Mouse (Mus musculus) A20 (cell line): ENCODE measurements around the gene Cct6b.

Experiments
- DNase-seq: peaks from one replicate; pipeline ENCODE4 v3.0.0-alpha.2; 2011; ENCODE audit warnings: low read depth, low spot score

Cct6b gene

DNA sequence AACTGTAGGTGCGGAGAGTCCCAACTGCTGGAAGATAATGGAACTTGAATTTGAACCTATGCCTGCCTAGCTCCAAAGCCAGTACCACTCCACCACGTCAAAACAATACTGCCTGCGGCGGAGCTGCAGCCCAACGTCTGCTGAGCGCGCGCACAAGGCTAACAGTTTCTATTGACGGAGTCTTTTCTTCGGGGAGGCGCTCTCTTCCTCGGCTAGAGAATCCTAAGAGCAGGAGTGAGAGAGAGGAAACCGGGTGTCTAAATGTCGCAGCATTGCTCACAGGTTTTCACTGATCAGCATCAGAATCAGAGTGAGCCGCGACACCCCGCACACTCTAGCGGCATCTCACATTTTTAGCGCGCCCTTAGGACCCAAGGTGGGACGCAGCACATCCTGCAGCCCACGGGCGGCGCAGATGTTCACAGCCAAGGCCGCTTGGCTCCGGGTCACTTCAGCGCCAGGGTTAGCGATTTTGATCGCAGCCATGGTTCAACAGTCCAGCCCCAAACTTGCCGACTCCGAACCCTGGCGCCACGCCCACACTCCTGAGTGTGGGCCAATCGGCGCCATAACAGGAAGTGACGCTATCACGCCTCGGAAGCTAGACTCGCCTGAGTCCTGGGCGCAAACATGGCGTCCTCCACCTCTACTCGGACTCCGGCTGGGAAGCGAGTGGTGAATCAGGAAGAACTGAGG is at the start of gene Cct6b, which contains the start of gene Zfp830:
TSS of gene Cct6b (minus strand) at position 580 of the 696 bp plus-strand sequence.
TSS of gene Zfp830 (plus strand) at position 604 of the 696 bp plus-strand sequence.
- peak; percentile 96 for DNase-seq

- DNase-seq: no peak
Observed at GRCm38 (mm10) chr11:82808485-82808884, 44.4 kb upstream of the Cct6b start.

- DNase-seq: peak; percentile 20
Observed at GRCm38 (mm10) chr11:82807370-82807769, 43.2 kb upstream of the Cct6b start.

GRCm38 (mm10) chr11:82806656-82807055 is 42.5 kb upstream of the Cct6b start:
- DNase-seq: peak; percentile 4

DNA sequence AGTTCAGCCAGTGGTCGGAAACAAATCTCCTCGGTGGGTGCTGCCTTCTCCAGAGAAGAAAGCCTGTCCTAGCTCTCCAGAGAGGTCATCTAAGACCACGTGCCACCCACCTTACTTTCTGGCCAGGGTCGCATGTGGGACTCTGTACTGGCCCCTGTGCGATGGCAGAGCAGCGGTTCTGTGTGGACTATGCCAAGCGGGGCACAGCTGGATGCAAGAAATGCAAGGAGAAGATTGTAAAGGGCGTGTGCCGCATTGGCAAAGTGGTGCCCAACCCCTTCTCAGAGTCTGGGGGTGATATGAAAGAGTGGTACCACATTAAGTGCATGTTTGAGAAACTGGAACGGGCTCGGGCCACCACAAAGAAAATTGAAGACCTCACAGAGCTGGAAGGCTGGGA is 19.3 kb upstream of the Cct6b start:
- no peak for DNase-seq

- peak; percentile 14 for DNase-seq
Observed at GRCm38 (mm10) chr11:82782197-82782596, 18.1 kb upstream of the Cct6b start.

GRCm38 (mm10) chr11:82780983-82781903 is 17.1 kb upstream of the Cct6b start, which contains the start of gene Lig3:
TSS of gene Lig3 (plus strand) at chr11:82781108.
- peak; percentile 95 for DNase-seq

DNA sequence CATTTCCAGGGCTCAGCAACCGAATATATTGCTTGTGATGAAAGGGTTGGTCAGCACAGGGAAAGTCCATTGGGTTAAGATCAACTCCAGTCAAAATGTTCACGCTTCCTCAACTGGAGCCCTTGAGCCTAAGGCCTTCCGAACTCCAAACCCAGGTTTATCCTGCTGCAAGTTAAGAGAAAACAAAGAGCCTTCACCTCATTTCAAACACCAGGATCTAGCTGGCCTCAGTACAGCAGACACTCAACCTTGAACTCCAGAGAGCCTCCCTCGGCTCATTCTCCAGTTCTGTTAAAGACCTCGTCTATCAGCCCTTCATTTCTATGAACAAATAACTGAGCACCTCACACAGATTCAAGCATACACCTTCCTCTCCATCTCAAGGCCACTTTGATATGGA is 16.0 kb upstream of the Cct6b start:
- DNase-seq: peak; percentile 27

DNA sequence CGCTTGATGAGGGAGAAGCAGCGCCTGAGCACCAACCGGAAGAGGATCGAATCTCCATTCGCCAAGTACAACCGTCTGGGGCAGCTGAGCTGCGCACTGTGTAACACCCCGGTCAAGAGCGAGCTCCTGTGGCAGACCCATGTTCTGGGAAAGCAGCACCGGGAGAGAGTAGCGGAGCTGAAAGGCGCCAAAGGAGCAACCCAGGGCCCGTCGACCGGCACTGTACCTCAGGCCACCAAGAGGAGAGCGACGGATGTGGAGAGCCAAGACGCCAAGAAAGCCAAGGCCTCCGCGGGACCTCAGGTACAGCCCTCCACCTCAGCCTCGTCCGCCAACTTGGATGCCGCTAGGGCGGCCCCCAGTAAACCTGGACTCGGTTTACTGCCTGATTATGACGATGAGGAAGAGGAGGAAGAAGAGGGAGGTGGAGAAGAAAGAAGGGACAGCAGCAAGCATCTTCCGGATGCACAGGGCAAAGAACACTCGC is 360 bp upstream of the Cct6b start:
- DNase-seq: no peak

DNA sequence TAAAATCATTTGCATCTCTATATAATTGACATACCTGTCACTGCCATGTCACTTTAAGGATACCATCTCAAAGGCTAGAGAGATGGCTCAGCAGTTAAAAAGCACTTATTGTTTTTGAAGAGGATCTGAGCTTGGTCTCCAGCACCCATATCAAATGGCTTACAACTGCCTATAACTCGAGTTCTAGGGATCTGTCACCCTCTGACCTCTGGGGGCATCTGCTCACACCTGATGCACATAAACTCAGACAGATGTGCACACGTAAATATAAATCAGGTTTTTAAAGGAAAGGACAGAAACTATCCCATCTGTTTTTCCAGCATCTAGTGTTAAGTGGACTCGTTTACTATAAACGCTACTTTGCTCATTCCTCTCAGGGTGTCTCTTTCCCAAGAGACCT is 860 bp downstream of the Cct6b start:
- peak; percentile 64 for DNase-seq

GRCm38 (mm10) chr11:82762286-82762829 is 1.8 kb downstream of the Cct6b start:
- DNase-seq: peak; percentile 30

- no peak for DNase-seq
Observed at GRCm38 (mm10) chr11:82755919-82756318, 8.2 kb downstream of the Cct6b start.

GRCm38 (mm10) chr11:82752349-82753115 is 11.6 kb downstream of the Cct6b start:
- peak; percentile 26 for DNase-seq

DNA sequence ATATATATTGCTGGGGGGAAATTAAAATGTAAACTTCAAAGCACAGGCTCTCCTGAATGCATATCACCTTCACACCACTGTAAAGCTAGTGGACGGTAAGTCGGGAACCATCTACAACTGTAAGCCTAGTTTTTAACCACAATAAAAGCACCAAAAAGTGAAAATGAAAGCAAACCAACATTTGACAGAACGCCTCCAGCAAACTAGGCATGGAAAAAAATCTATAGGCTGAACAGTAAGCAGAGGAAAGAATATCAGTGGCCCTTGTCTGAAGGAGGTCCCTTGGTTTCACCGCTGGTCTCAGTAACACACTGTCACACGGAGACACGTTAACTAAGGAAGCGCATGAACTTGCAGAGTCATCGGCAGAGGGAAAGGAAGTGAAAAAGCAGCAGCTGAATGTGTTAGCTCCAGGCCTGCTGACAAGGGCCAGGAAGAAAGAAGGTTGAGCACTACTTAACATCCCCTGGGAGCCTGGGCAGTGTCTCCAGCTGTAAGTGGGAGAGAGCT is 17.2 kb downstream of the Cct6b start:
- DNase-seq: peak; percentile 85

DNA sequence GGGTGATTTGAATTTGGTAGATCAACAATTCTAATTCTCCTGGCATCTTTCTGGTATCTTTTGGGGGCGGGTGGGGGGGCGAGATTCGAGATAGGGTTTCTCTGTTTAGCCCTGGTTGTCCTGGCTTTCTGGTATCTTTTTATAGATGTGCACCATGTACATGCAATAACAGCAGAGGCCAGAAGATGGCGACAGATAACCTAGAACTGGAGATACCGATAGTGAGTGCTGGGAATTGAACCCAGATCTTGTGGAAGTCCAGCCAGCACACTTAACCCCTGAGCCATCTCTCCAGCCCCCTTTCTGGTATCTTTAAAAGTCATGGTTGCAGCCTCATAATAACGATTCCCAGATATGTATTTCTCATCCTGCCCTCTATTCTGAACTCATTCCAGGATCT is 18.0 kb downstream of the Cct6b start:
- DNase-seq: peak; percentile 77

DNA sequence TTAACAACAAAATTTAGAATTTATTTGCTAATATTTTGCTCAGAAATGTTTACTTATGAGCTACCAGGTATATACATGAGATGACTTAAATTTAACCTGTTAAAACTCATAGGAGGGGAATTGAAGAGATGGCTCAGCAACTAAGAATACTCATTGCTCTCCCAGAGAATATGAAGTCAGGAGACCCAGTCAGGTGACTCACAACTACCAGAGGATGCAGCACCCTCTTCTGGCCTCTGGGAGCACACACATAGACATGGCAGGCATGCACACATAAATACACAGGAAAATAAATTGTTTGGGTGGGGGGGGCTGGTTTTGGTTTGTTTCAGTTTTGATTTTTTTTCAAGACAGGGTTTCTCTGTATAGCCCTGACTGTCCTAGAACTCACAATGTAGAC is 25.1 kb downstream of the Cct6b start:
- peak; percentile 29 for DNase-seq

DNA sequence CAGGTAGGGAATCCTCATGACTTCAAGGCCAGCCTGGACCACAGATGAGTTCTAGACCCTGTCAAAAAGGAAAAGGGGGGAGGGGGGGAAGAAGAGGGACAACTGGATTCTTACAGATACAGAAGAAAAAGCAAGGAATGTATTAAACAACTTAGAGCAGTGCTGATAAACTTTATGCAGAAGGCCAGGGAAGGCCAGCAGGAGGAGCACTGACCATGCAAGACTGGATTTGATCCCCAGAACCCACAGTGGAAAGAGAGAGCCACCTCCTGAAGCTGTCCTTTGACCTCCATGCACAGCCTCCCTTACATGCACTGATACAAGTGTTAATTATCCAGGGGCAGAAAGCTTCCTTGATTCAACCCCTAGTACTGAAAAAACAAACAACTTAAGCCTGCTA is 29.9 kb downstream of the Cct6b start:
- no peak for DNase-seq

DNA sequence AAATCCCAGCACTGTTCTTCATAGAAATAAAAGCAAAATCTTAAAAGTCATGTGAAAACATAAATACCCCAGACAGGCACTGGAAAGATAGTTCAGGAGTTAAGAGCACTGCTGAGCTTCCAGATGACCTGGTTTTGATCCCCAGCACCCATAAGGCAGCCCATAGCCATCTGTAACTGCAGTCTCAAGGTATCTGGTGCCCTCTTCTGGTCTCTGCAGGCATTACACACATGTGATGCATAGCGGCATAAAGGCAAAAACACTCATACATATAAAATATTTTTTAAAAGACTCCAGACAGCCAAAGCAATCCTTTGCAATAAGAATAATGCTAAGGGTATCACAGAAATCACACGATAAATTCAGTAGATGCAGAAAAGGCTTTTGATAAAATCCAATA is 37.3 kb downstream of the Cct6b start:
- DNase-seq: no peak

DNA sequence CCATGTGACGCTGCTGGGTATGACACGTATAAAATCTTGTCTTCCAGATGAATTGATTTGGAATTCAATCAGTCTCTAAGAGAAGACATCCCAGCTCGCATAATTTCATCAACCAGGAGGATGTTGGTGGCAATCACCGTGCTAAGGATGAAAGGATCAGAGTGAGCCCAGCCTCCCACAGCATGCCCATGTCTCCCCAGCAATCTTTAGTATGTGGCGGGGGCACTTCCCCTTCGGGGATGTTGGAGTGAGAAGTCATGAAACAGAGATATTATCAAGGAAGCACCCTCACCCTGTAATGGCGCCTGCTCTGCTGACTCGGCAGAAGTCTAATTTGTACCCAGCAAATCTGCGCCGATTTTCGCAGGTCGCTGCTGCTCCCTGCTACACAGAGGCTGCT is 44.8 kb downstream of the Cct6b start:
- no peak for DNase-seq

DNA sequence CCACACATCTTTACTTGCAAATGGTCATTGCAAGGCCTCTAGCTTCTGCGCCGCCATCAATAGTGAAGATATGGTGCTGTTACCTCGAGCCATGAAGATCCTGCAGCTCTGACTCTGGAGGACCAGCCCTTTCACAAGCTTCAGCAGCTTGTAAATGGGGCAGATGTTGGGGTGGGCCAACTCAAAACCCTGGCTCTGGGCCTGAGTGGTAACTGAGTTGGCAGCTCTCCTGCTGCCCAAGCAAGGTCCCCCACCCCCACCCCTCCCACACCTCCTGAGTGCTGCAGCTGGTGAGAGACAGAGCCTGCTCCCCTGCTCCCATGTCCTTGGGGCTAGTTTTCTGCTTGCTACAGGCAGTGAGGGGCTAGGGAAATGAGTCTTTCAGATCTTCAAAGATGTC is 51.4 kb downstream of the Cct6b start:
- no peak for DNase-seq

- DNase-seq: peak; percentile 13
Observed at GRCm38 (mm10) chr11:82708934-82709333, 55.2 kb downstream of the Cct6b start.
